Mouse (Mus musculus) 3T3-L1 (cell line): ENCODE results near the gene Fhod1.

ENCODE experiments used
- DNase-seq: peaks from one replicate; pipeline ENCODE4 v3.0.0-alpha.2; 2015; ENCODE audit warnings: low read depth, low spot score

Gene Fhod1

GRCm38 (mm10) chr8:105318662-105319190 is 29.0 kb downstream of the Fhod1 start:
- DNase-seq = no peak

GRCm38 (mm10) chr8:105317941-105318340 is 29.8 kb downstream of the Fhod1 start:
- DNase-seq = no peak

GRCm38 (mm10) chr8:105315073-105315769 is 32.5 kb downstream of the Fhod1 start:
- DNase-seq = no peak

DNA sequence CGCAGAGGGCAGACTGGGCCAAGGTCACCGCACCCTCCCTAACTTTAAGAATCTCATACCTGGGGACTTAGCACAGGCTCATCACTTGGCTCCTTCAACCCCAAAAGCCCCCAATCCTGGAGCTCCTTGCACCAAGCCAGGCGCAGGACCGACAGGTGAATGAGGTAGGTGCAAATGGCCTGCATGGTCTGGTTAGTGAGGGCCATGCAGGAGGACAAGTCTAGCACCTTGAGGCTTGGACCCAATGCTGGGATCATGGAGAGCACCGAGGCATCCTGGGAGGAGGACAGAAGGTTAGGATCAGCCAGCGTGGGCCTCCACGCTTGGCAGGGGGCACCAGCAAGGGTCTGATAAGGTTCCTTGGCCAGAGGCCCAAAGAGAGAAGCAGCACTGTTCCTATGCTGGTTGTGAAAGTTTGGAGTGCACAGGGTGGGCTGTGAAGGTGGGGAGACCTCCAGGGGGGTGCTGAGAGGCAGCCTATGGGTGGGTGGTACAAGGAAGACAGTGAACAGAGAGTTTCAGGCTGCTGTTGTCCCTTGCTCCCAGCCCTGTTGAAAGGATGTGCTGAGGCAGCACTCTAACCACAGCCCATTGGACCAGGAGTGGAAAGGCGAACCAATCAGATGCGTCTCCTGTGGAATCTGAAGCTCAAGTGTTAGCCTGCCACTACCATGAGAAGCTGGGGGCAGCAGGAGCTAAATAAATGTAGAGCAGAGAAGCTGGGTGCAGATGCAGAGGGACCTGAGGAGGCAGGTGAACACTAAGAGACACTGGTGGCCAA is 33.9 kb downstream of the Fhod1 start:
- DNase-seq = no peak

DNA sequence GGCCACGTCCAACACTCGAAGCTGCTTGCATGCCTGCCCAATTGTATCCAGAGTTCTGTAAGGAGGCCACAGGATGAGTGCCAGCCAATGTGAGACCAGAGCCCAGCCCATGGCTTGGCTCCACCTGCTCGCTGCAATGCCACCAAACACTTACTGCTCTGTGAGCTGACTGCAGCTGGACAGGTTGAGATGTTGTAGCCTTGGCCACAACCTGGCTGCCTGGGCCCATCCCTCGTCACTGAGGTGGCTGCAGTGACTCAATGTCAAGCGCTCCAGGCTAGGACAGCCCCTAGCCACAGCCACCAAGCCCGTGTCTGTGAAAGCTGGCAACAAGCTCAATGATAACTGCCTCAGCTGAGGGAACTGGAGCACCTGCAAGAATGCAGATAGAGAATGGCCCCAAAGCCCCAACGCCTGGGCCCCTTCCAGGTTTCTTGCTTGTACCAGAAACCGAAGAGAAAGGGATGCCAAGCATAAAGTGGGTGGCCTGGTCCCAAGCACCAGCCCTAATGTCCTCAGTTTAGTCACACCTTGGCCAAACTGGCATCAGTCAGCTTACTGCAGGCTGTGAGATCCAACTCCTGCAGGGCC is 34.8 kb downstream of the Fhod1 start:
- no peak for DNase-seq

DNA sequence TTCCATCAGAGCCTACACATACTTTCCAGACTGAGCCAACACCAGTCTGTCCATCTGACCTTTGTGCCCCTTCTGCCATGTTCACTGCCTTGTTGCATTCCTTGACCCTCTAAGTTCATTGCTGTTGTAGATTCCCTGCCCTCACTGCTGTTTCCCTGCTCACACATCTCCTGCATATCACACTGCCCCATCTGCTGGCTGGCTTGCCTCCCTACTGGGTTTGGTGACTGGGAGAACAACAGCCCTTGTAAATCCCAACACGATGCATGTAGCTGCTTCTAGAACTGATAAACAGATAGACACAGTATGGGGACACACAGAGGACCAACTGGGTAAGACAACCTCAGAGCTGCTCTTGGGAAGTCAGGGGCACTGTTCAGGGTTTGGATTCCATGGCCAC is 36.0 kb downstream of the Fhod1 start:
- no peak for DNase-seq

- no peak for DNase-seq
Observed at GRCm38 (mm10) chr8:105310118-105310517, 37.6 kb downstream of the Fhod1 start.

DNA sequence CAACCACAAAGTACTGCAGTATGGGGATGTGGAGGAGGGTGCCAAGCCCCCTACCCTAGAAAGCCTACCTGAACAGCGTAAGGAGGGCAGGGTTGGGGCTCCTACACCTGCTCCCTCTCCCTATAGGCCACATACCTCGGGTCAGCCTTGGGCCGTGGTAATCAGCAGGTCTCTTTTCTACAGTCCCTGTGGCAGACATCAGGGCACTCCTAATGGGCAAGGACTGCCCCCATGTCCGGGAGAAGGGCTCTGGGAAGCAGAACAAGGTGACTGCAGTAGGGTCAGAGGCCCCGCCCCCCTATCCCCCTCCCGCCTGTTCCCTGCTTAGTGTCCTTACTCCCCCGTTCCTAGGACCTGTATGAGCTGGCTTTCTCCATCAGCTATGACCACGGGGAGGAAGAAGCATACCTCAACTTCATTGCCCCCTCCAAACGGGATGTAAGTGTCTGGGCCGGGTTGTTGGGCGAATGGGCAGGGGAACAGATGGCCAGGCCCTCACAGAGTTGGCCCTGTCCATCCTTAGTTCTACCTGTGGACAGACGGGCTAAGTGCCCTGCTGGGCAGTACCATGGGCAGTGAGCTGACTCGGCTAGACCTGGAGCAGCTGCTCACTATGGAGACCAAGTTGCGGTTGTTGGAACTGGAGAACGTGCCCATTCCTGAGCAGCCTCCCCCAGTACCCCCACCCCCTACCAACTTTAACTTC is 38.5 kb downstream of the Fhod1 start:
- DNase-seq = no peak

GRCm38 (mm10) chr8:105308428-105308827 is 39.3 kb downstream of the Fhod1 start:
- DNase-seq = no peak

GRCm38 (mm10) chr8:105307670-105308069 is 40.1 kb downstream of the Fhod1 start:
- no peak for DNase-seq

- no peak for DNase-seq
Observed at GRCm38 (mm10) chr8:105306146-105306691, 41.5 kb downstream of the Fhod1 start.

DNA sequence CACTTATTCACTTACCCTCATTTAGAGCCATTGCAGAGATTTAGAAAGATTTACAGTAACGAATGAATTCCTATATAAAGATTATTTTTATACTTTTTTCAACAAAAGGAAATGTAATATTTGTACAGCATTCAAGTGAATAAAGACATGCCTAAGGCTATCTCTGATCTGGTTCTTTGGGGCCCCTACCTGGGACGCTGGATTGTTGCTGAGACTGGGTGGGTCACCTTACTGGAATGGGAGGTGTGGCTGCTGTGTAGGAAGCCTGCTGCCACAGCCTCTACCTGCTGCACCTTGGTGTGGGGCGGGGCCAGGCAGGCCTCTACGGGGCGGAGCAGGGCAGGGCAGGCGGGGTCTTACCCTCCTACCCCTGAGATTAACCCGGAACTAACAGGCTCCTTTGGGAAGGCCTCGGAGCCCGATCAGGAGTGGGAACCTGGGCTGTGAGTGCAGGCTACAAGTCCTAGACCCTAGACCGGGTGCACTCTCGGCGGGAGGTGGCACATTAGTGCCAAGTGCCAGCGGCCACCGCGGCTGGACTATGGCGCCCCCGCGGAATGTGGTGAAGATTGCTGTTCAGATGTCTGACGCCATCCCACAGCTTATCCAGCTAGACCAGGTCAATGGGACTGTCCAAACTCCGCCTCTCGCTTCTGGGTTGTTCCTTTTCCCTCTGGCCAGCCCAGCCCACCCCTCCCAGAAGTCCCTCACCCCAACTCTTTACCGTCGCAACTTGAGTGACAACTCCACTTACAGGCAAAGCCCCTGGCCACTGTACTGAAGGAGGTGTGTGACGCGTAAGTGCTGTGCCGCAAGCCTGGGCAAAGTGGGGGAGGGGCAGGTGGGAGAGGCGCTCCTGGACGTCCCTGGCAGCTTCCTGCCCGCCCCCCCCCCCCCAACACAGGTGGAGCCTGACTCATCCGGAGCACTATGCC is 42.3 kb downstream of the Fhod1 start, which contains the start of gene Elmo3:
TSS of gene Elmo3 (plus strand) at position 391 of the 935 bp plus-strand sequence.
- peak; percentile 15 for DNase-seq

GRCm38 (mm10) chr8:105304325-105305210 is 43.2 kb downstream of the Fhod1 start:
- DNase-seq = peak; percentile 49

DNA sequence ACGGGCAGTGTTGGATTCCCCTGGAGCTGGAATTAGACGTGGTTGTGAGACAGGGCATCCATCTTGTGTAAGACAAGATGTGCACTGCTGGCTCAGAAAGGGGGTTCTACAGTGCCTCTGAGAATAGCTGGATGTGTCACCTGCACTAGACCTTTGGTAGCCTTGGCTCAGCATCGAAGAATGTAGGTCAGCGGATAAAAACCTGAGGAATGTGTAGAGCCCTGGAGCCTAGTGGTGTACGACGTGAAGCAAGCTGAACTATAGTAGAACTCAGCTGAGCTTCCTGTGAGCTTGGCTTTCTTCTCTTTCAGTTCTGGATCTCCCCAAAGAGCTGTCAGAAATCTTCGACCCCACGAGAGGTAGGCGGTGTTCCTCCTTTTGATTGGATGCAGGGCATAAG is 43.9 kb downstream of the Fhod1 start:
- peak; percentile 70 for DNase-seq

DNA sequence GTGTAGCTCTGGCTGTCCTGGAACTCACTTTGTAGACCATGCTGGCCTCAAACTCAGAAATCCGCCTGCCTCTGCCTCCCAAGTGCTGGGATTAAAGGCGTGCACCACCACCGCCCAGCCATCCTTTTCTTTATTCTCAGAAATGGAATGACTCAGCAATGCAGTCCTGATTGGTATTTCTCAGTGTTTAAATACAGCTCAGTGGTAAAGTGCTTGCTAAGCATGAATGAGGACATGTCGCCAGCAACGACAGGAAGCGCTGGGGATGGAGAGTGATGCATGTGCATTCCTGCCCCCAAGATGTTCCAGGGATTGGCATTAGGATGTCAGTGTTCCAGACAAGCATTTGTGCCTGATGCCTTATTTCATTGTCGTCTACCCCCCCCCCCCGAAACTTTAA is 44.4 kb downstream of the Fhod1 start:
- DNase-seq = peak; percentile 62

DNA sequence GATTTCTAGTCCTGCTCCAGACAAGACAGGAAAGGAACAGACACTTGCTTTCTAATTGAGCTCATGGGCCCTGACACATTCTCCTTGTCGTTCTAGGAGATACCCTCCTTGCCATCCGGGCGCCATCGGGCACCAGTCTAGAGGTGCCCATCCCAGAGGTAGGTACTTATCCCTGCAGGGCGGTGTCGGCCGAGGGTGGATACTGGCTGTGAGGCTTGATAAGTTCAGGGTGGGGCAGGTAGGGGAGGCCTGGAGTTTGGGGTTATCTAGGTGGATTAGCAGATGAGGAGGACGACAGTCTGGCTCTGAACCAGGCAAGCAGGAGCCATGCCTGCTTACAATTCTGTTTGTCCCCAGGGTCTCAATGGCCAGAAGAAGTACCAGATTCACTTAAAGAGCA is 47.8 kb downstream of the Fhod1 start:
- DNase-seq = no peak

DNA sequence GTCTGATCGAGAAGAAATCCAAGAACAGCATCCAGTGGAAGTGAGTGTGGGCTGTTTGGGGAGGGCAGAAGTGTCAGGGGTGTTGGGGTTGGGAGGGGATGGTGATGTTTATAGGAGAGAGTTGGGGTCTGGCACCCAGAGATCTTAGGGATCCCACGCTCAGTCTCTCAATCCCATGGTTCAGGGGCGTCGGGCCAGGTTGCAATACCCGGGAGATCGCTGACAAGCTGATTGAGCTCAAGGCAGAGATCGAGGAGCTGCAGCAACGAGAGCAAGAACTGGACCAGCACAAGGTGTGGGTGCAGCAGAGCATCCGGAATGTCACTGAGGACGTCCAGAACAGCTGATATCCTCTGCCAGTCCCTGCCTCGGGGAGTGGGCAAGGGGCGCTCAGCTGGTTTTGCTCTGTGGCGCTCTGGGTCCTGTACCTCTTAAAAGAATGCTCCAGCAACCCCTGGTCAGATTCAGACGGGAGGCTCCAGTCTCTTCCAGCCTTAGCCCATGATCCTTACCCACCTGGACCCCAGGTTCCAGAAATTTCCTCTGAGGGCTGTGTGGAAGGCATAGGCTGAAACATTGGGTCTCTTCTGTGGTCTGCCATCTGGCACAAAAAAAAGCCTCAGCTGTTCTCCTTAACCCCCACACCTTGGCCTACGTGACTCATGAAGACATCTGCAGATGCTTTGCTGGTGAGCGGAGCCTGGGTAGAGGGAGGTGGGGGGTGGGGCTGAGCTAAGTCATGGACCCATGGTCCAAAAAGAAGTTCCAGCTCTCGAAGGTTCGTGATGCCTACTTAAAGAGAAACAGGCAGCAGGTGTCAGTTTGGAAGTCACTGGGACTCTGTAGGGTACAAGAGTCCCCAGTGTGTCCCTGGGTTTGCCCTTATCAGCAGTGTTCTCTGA is 49.2 kb downstream of the Fhod1 start:
- DNase-seq = peak; percentile 73

- peak; percentile 97 for DNase-seq
Observed at GRCm38 (mm10) chr8:105297511-105298192, 50.1 kb downstream of the Fhod1 start, which contains the start of gene E2f4. Gene E2f4, plus strand, starts transcription at chr8:105297663.
